Mouse (Mus musculus): ENCODE results near the gene Usp9x.
A peak's percentile ranks its signal among the peaks of the same experiment; 100 is the strongest.

Usp9x gene

DNA sequence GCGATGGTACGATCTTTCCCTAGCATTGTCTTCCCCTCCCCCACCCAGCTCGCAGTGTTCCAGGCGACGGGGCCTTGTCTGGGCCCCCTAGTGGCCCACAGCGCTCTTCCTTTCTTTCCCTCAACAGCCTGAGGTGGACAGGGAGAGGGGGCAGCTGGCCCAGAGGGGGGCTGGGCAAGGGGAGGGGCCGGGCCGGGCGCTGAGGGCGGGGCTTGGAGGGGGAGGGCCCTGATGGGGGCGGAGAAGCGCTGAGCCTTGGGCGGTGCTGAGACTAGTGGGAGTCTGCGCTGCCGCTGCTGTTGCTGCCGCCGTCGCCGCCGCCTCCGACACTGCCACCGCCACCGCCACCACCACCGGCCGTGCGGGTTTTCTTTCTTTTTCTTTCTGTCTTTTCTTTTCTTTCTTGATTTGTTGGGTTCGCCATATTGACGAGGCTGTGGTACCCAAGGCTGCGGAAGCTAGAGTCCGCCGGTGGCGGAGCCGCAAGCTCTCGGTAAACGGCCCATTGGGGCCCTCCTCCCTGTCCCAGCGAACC lies at the start of gene Usp9x:
Gene Usp9x (plus strand): TSS at position 258 of the 535 bp plus-strand sequence.
- DNase-seq = peak; percentile 97

DNA sequence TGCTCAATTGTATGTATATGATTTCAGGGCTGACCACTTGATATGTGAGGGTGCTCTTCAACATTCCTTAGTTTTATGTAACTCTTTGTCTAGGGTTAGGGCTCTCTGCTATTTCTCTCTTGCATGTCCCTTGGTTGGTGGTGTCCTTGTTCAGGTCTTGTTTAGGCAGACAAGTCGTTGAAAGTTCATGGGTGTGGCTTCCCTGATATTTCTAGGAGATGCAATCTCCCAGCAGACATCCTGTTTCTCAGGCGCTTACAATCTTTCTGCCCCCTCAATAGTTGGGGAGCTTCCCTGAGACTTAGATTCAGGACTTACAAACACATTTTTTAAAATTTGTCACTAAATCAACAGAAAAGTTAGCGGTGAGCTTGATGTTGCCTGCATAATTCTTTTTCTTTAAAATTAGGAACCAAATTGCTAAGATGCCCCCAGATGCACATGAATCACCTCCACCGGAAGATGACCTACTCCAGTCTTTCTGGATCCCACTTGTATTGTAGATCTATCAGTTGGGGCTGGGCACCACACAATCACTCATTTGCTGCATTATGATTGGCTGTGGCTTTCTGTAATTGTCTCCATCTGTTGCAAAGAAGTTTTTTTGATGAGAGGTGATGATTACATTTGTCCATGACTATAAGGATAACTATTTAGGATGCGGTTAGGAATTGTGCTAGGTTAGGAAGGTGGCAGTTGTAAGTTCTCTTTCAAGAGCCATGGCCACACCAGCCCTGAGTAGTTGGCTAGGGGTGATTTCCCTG lies 48.6 kb upstream of the Usp9x start:
- no peak for DNase-seq

DNA sequence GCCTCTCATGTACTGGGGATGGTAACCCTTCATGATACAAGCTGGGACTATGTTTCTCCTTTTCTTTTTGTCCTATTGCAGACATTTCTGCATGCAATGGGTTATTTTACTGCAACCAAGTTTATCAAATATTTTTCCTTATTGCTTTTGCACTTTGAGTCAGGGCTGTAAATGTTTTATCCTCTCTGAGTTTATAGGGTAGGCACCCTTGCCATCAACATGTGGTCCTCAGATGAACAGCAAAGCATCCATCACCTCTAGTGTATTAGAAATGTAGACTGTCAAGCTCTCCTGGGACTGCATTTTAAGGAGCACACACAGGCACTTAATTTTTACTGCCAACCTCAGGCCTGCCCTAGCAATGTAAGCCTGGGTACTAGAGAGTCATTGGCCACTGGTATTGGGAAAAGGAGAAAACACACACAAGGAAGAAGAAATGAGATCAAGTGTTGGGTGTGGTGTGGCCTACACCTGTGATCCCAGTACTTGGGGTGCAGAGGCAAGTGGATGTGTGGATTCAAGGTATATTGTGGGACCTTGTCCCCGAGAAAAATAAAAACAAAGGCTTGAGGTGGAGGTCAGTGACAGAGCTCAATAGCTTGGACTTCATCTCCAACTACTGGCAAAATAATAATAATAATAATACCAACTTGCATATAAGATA lies 46.6 kb upstream of the Usp9x start:
- no peak for DNase-seq

DNA sequence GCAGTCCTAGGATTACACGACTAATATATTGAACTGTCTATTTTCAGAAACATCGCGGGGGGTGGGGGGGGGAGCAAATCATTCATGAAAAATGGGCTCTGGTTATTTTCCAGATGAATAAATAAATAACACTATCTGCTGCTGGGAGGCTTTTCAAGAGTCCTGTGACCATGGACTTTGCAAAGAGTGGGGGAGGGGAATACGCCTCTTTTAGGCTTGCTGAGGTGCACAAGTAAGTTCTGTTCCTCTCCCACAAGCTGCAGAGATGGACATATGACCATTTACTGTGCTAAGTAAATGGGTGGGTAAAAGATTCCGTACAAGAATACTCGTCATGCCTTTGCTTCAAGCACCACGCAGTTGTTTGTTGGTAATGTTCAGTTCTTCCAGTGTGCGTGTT lies 46.0 kb upstream of the Usp9x start:
- DNase-seq = no peak

DNA sequence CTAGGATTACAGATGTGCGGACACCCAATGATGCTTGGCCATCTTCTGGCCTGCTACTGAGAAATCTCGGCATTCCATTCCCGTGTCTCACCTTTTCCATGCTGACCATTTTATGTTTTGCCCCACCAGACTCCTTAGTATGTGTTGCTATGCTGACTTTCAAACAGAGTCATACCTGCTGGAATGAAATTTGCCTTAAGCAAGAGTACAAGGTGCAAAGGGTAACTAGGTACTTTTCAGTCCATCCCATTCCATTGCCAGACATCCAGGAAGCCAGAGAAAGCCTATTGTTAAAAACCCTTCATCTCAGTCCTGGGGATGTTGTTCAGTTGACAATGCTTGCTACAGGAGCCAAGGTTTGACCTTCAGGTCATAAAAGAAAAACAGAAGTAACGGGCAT lies 43.1 kb upstream of the Usp9x start:
- DNase-seq = no peak

DNA sequence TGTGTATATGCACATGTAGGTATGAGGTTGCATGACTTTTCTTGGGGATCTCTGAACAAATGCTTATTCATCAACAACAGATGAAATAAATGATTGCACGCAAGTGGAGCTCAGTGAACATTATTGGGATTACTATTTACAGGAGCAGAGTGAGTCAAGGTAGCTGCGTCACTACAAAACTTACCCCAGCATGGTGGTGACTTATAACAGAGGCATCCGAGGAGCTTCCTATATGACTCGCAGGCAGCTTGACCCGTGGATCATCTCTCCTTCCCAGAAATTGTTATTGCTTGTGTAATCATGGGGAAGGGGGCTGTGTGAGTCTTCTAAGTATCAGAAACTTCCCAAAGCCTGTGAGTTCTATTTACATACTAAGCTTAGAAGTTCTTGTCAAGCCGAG lies 41.3 kb upstream of the Usp9x start:
- DNase-seq = no peak

DNA sequence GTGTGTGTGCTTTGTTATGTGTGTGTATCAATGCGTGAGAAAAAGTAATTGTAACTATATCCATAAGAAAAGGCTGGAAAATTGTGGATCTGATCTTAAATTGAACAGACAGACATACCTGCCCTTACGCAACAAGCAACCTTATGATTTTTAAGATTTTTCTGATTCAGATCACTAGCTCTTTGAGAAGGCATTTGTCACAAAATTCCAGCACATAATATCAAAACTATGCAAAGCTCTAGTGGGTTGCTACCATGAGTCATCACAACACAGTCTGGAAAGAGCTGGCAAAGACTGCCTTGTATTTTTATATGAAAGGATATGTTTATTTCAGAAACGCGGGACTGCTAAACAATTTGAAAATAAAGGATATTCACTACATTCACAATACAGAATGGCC lies 34.2 kb upstream of the Usp9x start:
- DNase-seq = no peak

DNA sequence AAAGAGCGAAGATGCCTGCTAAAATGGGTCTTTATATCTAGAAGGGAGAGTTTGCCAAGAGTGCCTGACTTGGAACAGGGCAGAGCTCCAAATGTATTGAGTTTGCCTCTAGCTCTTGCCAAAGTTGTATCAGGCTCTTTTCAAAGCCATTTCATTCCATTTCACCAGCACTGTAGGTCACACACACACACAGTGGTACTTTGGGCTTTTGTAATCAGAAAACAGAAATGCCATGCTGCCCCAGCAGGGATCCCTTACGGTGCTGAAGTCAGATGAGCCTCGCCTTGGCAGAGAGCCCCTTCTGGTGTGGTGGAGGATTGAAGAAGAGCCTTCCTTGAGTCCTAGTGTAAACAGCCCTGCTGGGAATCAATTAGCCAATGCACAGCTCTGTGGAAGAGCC lies 32.1 kb upstream of the Usp9x start:
- DNase-seq = no peak

DNA sequence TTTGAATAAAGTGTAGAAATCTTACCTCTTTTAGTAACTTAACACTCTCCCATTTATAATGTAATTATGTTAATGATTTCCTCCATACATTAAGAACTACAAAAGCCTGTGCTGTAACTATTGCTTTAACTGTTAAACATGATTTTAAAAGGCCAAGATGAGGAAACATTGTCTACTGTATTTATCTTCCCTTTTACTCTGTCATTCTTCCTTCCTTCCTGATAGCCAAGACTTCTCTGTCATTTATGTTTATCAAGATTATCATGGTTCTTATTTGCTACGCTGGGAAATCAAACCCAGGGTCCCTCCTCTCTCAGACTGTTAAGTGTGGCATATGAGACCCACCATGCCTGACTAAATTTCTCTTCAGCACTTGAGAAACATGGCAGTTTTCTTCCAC lies 30.9 kb upstream of the Usp9x start:
- no peak for DNase-seq

DNA sequence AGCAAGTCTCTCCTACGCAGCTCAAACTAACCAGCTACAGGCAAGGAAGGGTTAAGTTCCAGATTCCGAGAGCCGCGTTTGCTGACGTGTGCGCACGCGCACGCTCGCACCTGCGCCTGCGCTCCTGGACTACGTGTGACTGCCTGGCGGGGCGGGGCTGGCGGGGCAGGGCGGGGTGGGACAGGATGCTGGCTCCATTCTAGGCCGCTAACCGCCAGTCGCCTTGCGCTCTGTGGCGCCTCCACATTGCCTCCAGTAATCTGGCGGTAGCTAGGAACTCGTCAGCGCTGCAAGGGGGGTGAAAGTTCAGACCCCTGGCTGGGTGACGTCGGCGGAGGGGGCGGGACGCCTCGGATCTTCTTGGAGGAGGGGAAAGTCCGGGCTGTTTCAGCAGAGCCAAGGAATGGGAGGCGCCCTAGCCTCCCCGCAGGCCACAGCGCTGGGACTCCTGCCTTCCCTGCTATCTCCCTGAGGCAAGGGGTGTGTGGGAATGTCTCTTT lies 29.6 kb upstream of the Usp9x start:
- DNase-seq = peak; percentile 96

DNA sequence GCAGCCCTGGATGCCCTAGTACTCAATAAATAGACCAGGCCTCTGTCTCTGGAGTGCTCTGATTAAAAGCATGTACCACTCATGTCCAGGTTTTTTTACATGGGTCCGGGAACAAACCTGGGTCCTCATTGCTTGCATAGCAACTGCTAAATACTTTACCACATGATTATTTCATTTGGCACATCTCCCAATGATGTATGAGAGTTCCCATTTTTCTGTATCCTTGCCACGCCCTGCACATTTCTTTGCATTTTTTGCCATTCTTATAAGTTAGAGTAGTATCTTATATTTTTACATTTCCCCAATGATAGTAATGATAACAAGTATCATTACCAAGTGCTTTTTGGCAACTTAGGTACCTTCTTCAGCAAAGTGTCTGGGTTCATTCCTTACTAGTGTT lies 27.5 kb upstream of the Usp9x start:
- DNase-seq = no peak

DNA sequence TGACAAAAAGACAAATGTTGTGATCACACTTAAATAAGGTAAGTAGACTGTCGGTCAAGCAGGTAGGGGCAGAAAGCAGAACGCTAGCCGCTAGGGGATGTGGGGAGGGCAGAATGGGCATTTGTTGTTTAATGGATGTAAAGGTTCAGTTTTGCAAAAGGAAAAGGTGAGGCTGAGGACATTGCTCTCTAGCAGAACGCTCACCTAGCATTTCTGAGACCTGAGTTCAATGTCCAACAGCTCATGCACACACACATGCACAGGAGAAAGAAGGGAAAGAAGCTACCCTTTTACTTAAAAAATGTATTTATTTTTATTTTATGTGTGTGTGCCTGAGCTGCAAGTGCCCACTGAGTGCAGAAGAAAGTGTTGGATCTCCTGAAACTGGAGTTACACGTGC lies 26.6 kb upstream of the Usp9x start:
- DNase-seq = no peak

DNA sequence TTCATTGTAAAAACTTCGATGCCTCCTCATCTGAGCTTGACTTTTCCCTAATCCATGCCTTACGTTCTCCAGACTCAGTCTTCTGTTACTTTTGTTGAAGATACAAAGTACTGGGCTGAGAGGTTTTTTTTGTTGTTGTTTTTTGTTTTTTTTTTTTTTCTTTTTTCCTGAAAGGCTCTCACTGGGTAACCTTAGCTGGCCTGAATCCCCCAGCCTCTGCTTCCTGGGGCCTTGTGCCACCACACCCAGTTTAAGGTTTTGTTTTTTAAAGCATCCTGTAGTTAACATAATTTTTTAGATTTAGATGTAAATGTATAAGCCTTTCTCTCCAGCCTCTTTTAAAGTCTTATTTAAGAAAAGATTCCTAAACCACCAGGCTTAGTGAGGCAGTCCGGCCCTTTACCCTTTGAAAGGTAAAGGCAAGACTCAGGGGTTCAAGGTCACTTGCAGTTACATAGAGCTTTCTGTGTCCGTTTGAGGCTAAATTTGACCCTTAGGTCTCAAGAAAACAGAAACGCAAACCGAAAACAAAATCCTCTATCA lies 24.3 kb upstream of the Usp9x start:
- no peak for DNase-seq

DNA sequence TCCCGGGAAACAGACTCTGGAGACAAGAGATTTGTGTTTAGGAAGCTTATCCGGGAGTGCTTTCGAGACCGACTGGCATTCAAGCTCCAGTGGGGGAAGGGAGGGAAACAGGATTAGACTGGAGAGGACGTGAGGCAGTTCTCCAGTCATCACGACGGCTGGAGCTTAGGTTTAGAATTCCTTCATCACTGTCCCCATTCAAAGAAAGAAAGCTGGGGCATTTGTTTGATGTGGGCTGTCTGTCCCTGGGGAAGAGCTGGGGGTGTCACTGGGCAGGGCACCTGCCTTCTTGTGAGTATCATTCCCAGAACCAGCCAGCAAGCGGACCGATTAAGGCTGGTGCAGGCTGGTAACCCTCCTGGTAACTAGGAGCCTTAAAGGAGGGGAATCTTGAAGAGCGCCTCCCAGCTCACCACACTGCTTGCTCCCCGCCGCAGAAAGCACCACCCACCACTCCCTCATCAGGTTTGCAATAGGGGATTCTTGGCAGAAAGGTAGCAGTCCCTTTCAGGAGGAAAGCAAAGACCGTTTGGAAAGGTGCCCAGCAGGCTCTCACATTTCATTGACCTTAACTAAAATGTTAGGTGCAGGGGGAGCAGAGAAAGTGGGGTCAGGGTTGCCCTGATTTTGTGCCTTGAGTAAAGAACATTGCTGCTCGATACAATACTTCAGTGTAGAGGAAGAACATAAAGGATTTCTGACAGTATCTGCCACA lies 23.5 kb upstream of the Usp9x start:
- peak; percentile 76 for DNase-seq

DNA sequence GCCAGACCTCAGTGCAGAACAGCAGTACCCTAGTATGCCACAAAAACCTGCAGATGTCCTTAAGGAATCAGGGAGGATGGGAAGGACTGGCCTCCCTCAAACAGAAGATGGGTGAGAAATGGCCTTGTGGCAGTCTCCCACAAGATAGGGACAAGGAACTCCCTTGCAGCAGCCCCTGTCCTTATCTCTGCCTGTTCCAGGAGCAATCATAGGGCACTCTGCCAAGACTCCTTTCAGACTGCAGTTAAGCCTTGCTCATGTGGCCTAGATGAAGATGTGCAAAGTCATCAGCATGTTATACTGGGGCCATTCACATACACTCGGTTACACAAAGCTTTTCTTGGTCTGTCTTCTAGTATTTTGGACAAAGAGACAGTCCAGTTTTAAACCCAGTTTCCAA lies 16.7 kb upstream of the Usp9x start:
- no peak for DNase-seq

DNA sequence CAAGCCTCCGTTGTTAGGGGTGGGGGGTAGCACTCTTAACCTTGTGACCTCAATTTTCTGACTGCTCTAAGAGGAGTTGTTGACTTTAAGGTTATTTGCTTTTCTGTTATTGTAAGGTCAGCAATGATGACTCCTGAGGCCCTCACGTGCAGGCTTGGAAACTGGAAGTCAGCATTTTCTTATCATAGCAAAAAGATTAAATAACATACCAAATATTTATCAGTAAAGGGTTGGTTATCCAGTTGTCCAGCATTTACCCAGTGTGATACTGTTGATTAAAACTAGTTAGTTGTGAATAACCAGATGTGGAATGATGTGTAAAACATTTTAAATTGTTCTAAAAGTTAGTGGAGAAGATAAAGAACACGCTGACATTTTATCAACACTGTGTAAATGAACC lies 9.3 kb upstream of the Usp9x start:
- no peak for DNase-seq

DNA sequence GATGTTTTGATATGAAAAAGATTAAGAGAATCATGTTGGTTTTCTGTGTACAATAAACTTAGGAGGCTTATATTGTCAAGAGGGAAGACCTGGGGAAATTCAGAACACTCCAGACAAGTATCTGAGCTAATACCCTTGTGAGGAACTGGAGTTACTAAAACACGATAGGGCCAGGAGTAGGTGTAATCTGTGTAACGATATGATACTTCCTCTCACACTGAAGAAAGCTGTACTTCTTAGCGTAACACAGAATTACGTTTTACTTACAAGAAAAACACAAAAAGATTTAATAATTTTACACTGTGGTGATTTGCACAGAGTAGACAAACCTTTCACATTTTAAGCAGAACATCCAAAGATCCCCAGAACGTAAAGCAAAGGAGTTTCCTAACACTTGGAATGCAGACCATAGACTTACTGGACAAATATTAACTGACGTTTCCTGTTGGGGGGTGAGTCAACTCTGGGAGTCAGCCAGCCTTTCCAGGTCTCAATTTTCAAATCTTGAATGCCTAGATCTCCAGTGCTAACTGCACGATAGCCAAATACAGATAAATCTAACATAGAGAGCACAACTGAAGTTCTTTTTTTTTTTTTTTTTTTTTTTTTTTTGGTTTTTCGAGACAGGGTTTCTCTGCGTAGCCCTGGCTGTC lies 6.9 kb upstream of the Usp9x start:
- no peak for DNase-seq

DNA sequence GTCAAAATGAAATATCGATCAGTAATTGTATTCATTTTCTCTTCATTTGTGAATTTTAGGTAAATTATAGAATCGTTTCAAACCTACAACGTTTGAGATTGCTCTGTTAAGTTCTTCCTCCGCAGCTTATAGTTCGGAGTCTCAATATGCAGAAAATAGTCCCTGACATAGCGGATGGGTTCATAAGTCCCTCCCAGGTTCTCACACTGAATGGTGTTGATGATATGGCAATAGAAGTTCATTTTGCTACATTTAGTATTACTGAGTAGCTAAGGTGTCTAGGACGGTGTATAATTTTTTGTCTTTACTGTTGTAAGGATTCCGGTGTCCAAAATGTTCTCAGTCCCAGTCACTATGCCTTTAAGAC lies 1.1 kb upstream of the Usp9x start:
- no peak for DNase-seq

DNA sequence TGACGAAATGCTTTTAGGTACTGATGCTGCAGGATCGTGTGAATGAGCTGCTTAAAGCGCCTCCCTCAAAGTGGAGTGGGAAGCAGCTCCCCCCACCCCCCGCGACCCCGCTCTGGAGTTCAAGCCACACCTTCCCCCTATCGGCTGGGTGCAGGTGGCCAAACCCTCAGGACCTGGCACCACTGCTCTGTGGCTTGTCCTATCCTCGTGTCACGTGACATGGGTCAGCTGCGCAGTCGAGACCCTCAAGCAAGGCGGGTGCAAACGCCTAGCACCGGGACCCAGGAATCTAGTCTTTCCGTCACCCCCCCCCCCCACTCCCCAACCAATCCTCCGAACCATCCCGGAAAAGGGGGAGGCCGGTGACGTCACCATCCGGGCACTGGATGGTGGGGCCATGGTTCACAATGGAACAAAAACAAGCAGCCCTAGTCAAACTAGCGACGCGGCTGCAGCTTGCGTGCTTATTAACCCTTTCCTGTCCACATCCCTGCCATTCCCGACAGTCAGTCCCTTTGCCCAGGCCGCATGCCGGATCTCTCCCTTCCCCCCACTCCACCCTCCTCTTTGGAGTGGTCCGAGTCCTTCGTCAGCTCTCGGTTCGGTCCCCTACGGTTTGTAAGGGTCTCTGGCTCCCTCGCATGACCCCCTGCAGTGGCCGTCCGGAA lies 591 bp upstream of the Usp9x start:
- DNase-seq = peak; percentile 97

DNA sequence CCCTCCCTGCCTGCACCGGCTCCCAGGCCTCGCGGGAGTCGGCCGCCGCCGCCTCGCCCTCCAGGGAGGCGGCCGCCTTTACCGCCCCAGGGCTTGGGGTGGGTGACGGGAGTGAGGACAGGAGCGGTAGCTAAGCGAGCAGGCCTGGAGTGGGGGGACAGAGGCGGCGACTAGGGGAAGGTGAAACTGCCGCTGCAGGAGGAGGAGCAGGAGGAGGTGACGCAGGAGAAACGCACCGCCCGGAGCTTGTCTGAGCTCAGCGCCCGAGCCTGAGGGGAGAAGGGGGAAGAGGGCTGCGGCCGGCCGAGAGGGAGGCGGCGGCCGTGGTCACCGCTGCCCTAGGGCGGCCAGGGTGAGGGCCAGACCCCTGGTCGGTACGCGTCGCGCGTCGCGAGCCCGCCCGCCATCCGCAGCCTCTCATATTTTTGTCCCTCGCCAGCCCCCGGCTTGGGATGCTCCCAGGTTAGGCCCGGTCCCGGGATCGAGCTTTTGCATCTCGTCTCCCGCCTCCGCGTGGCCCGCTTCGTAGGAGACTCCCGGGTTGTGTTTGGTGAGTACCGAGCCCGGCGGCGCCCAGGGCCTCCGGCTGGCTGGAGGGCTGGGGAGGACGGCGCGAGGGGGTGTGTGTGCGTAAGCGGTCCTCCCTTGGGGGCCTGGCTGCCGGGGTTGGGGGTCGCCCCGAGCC lies 620 bp downstream of the Usp9x start:
- peak; percentile 73 for DNase-seq

DNA sequence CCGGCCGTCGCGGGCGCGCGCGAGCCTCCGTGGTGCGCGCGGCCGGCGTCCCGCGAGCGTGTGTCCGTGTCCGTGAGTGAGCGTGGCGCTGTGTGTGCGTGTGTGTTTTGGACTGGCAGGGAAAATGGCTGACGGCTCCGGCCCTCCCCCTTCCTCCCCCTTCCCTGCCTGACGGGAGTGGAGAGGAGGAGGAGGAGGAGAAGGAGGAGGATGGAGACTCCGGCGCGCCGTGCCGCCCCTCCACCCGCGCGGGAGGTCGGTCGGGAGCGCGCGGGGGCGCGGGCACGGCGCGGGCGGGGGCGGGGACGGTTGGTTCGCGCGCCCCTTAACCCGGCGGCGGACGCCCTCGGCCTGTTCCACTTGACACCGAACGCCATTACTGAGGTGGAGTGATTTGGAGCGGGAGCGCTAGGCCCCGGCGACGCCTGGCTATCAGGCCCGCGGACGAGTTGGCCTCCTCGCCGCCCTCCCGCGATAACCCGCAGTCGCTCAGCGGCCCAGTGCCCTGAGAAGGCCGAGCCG lies 1.2 kb downstream of the Usp9x start:
- peak; percentile 88 for DNase-seq
